ENCODE assay signal across 8 mouse cellular contexts in genomic region chr8:75038497-75038896, GRCm38 (mm10). TPM values are rescaled to one million over a fixed set of nuclear protein-coding genes. Genes with fewer than 3 reads are reported as not detected.
A peak's percentile ranks its signal among the peaks of the same experiment; 100 is the strongest.
DNase-seq lines count a peak whose midpoint lies in the region; ATAC-seq and TF ChIP-seq lines count a peak whose summit lies in the region.
"Had no signal": no experiment of that assay in that cellular context is flagged by ENCODE, and none has a peak within 500 bp of the region (broad histone marks: within the 10 kb centered on the region; RNA-seq: fewer than 3 reads in every experiment).

No protein-coding gene starts in this region.

- no peak overlapping the region for H3K4me3 ChIP-seq in heart, adult 2 months
- H3K4me3 ChIP-seq in kidney, adult 2 months (ENCODE audit: insufficient read depth, low read depth, low read length) = no peak overlapping the region
- no peak overlapping the region for H3K4me3 ChIP-seq in stomach, embryonic 16.5 days (replicated peaks; ENCODE audit: low read length)

- peaks cover 13% of the 10 kb centered on the region for H3K36me3 ChIP-seq in heart, adult 2 months (ENCODE audit: control insufficient read depth, insufficient read depth, low read length)
- no peaks in the 10 kb centered on the region for H3K36me3 ChIP-seq in kidney, adult 2 months (ENCODE audit: control insufficient read depth, insufficient read depth, low read length)
- H3K36me3 ChIP-seq in stomach, embryonic 16.5 days (ENCODE audit: control insufficient read depth, insufficient read depth, low read length) = no peaks in the 10 kb centered on the region

- no peak overlapping the region for H3K9ac ChIP-seq in heart, adult 2 months (ENCODE audit: low read depth, low read length)
- no peak overlapping the region for H3K9ac ChIP-seq in stomach, embryonic 16.5 days (ENCODE audit: low read length)
- H3K9ac ChIP-seq: forebrain, postnatal 0 days had no signal

- peaks cover 27% of the 10 kb centered on the region for H3K4me1 ChIP-seq in heart, adult 2 months (ENCODE audit: control insufficient read depth, insufficient read depth, low read length)
- H3K4me1 ChIP-seq in kidney, adult 2 months (ENCODE audit: control insufficient read depth, insufficient read depth, low read length) = peaks cover 26% of the 10 kb centered on the region
- H3K4me1 ChIP-seq in stomach, embryonic 16.5 days (ENCODE audit: control insufficient read depth, insufficient read depth, low read length) = peaks cover 14% of the 10 kb centered on the region

- 0 out of 2 replicates have a peak, but pooled peaks have one; percentile 55 for TF ChIP-seq EP300 in heart, adult 2 months (IDR thresholded peaks at IDR 0.05; ENCODE audit: insufficient read depth, low read depth, low read length)

- H3K27ac ChIP-seq in heart, adult 2 months = peak overlapping the region; percentile 85
- H3K27ac ChIP-seq in kidney, adult 2 months (ENCODE audit: insufficient read depth, low read depth, low read length) = peak overlapping the region; percentile 21
- H3K27ac ChIP-seq in stomach, embryonic 16.5 days (ENCODE audit: low read length) = peak overlapping the region; percentile 59

- TF ChIP-seq CTCF in heart, adult 2 months (IDR thresholded peaks at IDR 0.05) = no peak
- no peak for TF ChIP-seq CTCF in kidney, adult 2 months (conservative IDR thresholded peaks at IDR 0.05; ENCODE audit: insufficient read depth, insufficient read length, low read depth, low read length)

- peak; percentile 26 for DNase-seq in lung, postnatal 25 days (ENCODE audit: low spot score)
- no peak for DNase-seq in lung, postnatal 14 days
- peak; percentile 44 to 67 for DNase-seq in heart, adult 2 months
- peak; percentile 47 for DNase-seq in kidney, adult 2 months
- DNase-seq in urinary bladder, postnatal 14 days (ENCODE audit: low spot score) = no peak
- DNase-seq in frontal cortex, postnatal 36 days (ENCODE audit: low spot score in 2 of 2) = no peak
- DNase-seq: forebrain, postnatal 0 days had no signal

- H3K79me2 ChIP-seq in heart, adult 2 months (replicated peaks; ENCODE audit: control insufficient read depth, insufficient read depth, low read length) = peaks cover 2% of the 10 kb centered on the region; the same call in 1 of the 2 replicates

- 0 out of 2 replicates have a peak, but pooled peaks have one; percentile 30 for TF ChIP-seq POLR2A in heart, adult 2 months (IDR thresholded peaks at IDR 0.05; ENCODE audit: insufficient read depth, low read depth, low read length)
- TF ChIP-seq POLR2A in kidney, adult 2 months (IDR thresholded peaks at IDR 0.05; ENCODE audit: low read depth, low read length) = no peak

- no peaks in the 10 kb centered on the region for H3K27me3 ChIP-seq in heart, adult 2 months (ENCODE audit: control insufficient read depth, insufficient read depth, low read length)
- no peaks in the 10 kb centered on the region for H3K27me3 ChIP-seq in kidney, adult 2 months (replicated peaks; ENCODE audit: control insufficient read depth, insufficient read depth, low read length)
- H3K27me3 ChIP-seq in stomach, embryonic 16.5 days (ENCODE audit: control insufficient read depth, insufficient read depth, low read length) = no peaks in the 10 kb centered on the region

- no peak overlapping the region for H3K4me2 ChIP-seq in stomach, embryonic 16.5 days (ENCODE audit: low read depth, low read length)

- no peak for ATAC-seq in stomach, embryonic 16.5 days (ENCODE audit: insufficient read depth, low FRiP score)
- ATAC-seq: forebrain, postnatal 0 days had no signal

- no peaks in the 10 kb centered on the region for H3K9me3 ChIP-seq in stomach, embryonic 16.5 days (replicated peaks; ENCODE audit: control insufficient read depth, low read length)

- intact Hi-C loops in heart, adult 2 months (cut with DNase I) = no loop called here

RNA-seq across cellular contexts. Expression of gene Tom1, which starts 5.0 kb away (rescaled TPM):
- 10 to 100 TPM; 67.6 to 74.3 TPM for total RNA-seq in heart, adult 2 months (2021)
- polyA plus RNA-seq in heart, adult 2 months (2012; rRNA removed) = 146 and 164 TPM in 2 replicates
- 84.8 and 89.1 TPM in 2 replicates for polyA plus RNA-seq in kidney, adult 2 months (2012; rRNA removed)
- 33.2 and 34.4 TPM in 2 replicates for polyA plus RNA-seq in stomach, embryonic 16.5 days (2015; fragmentation: Nextera tagmentation; extraction: Ambion mirVana)

RNA-seq across cellular contexts. Expression of gene Hmgxb4, which starts 45.3 kb away (rescaled TPM):
- 10 to 100 TPM; 11.1 to 13.3 TPM for total RNA-seq in heart, adult 2 months (2021)
- 10.6 and 15.3 TPM in 2 replicates for polyA plus RNA-seq in heart, adult 2 months (2012; rRNA removed)
- 13.3 and 13.7 TPM in 2 replicates for polyA plus RNA-seq in kidney, adult 2 months (2012; rRNA removed)
- polyA plus RNA-seq in stomach, embryonic 16.5 days (2015; fragmentation: Nextera tagmentation; extraction: Ambion mirVana) = 22.2 and 28.4 TPM in 2 replicates

RNA-seq across cellular contexts. Expression of gene Hmox1, which starts 54.9 kb away (rescaled TPM):
- 1 to 10 TPM; 7.7 to 9.0 TPM for total RNA-seq in heart, adult 2 months (2021)
- 10.1 and 11.9 TPM in 2 replicates for polyA plus RNA-seq in heart, adult 2 months (2012; rRNA removed)
- polyA plus RNA-seq in kidney, adult 2 months (2012; rRNA removed) = 22.5 and 25.7 TPM in 2 replicates
- 25.7 and 25.8 TPM in 2 replicates for polyA plus RNA-seq in stomach, embryonic 16.5 days (2015; fragmentation: Nextera tagmentation; extraction: Ambion mirVana)

Comparison
In these comparisons a context has a peak if more than half of its experiments do, and no peak if none do; other contexts are left out.
1. DNase-seq: peak in lung, postnatal 25 days (single experiment), heart, adult 2 months (2 of 2) and kidney, adult 2 months (single experiment); none in lung, postnatal 14 days (single experiment), urinary bladder, postnatal 14 days (single experiment) and frontal cortex, postnatal 36 days (0 of 2).
2. H3K27ac ChIP-seq: peak in every context shown above with its lines; median percentile 85 in heart, adult 2 months; 59 in stomach, embryonic 16.5 days; 21 in kidney, adult 2 months.